Mouse (Mus musculus) thymus, postnatal 4 days (tissue): Measurements from ENCODE around the gene Mib2.
"Not testable (repeated sequence)": the region's sequence is repeated elsewhere in the genome, so short reads cannot be mapped to it uniquely, and the experiment has no call there.

ENCODE experiments used
- DNase-seq: peaks from one replicate; pipeline ENCODE4 v3.0.0; 2021

The Mib2 gene

GRCm38 (mm10) chr4:155669598-155670075 lies 639 bp upstream of the Mib2 start:
- no peak for DNase-seq

- DNase-seq = no peak
These were observed 2.1 kb downstream of the Mib2 start for GRCm38 (mm10) chr4:155666903-155667302.

GRCm38 (mm10) chr4:155660641-155661040 lies 8.4 kb downstream of the Mib2 start:
- no peak for DNase-seq

DNA sequence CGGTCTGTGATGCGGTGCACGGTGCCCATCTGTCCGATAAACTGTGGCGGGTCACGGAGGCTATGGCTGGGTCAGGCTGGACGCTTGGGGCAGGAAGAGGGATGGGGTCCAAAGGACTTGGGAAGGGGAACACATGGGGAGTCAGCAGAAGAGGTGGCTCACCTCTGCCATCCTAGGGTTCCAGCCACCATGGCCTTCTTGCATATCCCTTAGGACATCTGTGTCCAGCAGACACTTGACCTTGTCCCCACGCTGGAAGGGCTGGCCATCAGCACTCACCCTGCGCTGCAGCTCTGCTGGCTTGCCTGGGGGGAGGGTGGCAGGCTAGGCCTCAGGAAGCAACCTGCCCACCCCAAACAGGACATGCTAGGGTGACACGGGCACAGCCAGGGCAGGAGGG lies 10.0 kb downstream of the Mib2 start:
- DNase-seq = no peak

DNA sequence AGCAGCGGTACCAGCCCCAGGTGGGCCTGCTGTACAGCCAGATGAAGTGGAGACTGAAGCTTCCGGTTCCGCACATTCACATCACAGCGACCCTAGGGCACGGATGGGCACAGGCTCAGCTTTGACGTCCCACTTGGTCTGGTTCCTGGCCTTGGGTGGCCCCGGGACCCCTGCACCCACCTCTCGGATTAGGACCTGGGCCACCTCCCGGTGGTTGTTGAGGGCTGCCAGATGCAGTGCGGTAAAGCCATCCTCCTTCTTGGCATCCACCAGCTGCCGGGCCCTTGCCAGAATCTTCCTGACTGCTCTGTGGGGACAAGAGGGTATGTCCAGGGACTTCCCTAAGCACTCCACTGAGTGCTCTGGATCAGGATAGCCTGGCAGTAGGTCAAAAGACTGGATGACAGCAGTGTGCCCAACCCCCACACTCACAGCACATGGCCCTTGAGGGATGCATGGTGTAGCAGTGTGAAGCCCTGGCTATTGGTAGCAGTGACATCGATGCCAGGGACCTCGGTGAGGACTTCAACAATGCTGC lies 12.7 kb downstream of the Mib2 start:
- DNase-seq = no peak

GRCm38 (mm10) chr4:155654456-155655298 lies 14.3 kb downstream of the Mib2 start:
- peak; percentile 76 for DNase-seq

GRCm38 (mm10) chr4:155654183-155654455 lies 14.9 kb downstream of the Mib2 start:
- DNase-seq = no peak

DNA sequence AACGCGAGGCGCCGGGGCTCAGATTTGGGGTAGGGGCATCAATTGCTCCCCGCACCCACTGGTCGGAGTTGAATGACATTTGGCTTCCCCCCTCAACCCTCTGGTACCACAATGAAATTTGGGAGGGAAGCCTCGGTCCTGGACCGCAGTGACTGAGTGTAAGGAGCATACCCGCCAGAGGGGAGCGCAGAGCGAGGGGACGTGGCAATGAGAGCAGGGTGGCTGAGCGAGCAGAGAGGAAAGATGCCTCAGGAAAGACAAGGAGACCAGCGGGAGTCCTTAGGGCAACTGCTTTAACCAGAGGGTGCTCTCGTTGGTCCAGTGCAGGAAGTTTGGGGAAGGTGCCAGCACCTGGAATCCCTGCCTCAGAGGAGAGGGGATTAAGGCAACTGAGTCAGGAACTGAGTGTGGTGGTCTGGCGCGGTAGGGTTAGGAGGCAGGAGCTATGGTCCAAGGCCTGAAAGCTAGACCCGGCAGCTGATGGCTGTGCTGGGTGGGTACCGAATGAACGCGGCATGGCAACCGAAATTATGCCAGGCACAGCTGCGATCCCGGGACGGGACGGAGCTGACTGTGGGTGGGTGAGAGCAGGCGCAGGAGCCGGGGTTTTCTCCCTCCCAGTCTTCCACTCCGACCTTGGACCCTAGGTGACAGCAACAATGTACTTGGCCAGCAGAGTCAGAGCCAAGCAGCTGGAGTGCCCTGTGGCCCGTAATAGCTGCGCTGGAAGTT lies 15.4 kb downstream of the Mib2 start:
- DNase-seq = peak; percentile 45

DNA sequence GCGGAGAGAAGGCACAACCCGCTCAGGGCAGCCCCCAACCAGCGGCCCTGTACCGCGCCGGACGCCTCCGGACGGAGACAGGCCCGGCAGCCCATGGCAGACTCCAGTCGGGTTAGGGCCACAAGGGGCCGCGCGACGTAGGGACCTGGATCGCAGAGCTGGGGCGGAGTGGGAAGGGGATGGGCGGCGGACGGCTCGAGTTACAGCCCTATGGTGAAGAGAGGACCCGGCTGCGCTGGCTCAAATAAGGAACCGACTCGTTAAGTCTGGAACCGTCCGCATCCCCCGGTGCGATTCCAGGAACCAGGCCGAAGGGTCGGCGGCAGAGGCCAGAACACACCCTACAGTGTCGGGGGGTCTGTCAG lies 15.9 kb downstream of the Mib2 start, which contains the start of gene Mmp23:
Mmp23 (minus strand) TSS at position 299 of the 365 bp plus-strand sequence.
- peak; percentile 36 for DNase-seq

- no peak for DNase-seq
These were observed 16.5 kb downstream of the Mib2 start for GRCm38 (mm10) chr4:155652283-155653085.

- no peak for DNase-seq
These were observed 17.3 kb downstream of the Mib2 start for GRCm38 (mm10) chr4:155651553-155652269.

- DNase-seq = no peak
These were observed 19.6 kb downstream of the Mib2 start for GRCm38 (mm10) chr4:155649355-155649754.

DNA sequence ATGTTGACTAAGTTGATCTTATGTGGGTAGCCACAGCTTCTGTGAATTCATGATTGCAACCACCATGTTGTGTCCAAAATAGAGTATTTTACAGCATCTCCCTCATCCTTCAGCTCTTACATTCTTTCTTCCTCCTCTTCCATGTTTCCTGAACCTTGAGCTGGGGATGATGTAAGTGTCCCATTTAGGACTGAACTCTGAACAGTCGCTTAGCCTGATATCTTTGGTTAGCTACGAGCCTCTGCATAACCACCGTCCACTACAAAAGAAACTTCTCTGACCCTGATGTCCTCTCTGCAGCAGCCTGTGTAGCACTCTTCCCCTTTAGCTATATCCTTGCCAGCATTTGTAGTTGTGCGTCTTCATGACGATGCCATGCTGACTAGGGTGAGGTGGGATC lies 23.3 kb downstream of the Mib2 start:
- DNase-seq = no peak

DNA sequence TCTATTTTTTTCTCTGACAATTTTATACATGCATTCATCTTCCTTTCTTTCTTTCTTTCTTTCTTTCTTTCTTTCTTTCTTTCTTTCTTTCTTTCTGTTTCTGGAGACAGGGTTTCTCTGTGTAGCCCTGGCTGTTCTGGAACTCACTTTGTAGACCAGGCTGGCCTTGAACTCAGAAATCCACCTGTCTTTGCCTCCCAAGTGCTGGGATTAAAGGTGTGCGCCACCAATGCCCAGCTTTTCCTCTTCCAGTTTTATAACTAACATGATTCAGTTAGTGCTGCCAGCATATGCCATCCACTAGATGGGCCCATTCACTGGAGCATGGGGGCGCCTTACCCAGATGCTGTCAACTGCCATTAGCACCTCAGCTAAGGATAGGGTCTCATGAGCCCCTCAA lies 23.7 kb downstream of the Mib2 start, which contains the start of gene Gm10563:
Gm10563 (minus strand) TSS at position 101 of the 400 bp plus-strand sequence.
- not testable (repeated sequence) for DNase-seq

DNA sequence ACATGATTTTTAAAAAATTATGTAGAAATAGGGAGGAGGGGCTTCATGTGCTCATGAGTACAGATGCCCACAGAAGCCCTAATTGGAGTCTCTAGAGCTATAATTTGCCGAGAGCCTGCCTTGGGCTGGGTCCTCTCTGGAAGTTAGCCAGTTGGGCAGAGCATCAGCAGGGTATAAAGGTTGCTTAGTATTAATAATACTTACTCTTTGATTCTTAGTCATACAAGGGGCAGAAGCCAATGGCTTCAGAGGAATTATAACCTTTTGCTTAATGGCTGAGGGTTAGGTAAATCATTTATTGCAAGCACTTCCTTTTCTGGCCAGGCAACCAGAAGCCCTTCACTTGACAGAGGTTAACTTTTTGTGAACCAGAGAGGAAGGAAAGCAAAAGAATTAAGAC lies 25.5 kb downstream of the Mib2 start:
- no peak for DNase-seq

- no peak for DNase-seq
These were observed 33.1 kb downstream of the Mib2 start for GRCm38 (mm10) chr4:155635766-155636499.

DNA sequence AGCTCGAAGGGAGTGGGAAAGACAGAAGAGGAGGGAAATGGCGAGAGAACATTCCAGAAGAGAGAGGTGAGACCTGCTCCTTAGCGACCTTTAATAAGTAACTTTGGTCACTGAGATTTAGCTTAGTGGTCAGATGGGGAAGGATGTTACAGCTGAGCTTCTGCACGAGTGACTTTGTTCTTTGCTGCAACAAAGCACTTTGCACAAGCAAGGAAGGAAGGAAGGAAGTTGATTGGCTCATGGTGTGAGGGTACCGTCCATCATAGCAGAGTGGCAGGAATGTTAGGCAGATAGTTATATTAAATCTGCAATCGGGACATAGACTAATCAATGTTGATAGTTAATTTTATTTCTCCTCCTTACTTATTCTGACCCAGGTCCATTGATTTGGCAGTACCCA lies 38.7 kb downstream of the Mib2 start:
- DNase-seq = no peak

DNA sequence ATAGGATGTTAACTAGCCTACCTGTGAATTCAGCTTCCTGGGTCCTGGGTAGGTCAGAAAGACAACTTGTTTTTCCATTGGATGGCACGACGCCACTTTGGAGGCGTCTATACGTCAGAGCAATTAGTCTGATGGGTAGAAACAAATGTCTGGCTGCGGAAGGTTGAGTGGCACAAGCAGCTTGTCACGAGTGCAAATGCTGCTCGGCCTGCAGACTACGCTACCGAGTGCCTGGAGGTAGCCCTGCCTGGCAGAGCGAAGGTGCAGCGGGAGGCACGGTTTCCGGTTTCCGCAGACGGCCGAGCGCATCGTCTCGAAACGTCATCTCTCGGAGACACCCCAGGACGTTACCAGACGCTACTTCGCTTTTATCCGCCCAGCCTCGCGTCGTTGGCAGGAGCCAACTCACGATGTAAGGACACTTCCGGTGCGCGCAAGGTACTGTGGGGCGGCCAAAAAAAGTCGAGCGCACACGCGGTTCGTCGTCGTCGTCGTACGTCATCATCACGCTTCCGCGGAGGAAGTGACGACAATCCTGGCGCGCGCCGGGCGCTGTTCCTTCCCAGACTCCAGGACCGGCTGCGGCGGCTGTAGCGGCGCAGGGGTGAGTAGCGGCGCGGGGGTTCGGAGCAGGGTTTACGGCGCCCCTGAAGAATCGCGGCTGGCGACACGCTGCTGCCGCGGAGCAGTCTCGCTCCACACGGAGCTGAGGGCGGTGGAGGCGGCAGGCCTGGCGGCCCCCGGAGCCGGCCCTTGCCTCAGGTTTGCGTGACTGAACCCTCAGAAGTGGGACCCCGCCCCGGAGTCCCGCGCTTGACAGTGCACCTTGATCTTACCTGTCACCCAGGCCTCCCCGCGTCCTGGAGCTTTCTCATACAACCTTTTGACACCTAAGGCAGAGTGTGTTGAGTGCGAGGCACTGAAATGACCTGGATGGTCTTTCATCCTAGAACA lies 44.4 kb downstream of the Mib2 start, which contains the start of gene Cdk11b:
Cdk11b (plus strand) TSS at position 517 of the 954 bp plus-strand sequence.
- peak; percentile 94 for DNase-seq

DNA sequence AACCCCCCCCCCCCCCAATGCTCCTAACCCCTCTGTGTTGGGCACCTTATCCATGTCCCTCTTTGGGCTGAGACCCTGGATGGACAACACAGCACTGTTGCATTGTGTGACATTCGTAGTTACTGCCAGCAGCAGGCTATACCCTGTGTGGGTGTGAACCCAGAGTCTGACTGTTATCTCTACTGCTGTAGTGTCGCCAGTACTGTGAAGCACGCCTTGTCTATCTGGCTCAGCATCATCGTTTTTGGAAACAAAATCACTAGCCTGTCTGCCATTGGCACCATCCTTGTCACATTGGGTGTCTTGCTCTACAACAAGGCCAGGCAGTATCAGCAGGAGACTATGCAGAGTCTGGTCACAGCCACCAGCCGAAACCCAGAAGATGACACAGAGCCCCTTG lies 50.7 kb downstream of the Mib2 start:
- no peak for DNase-seq

- DNase-seq = no peak
These were observed 55.7 kb downstream of the Mib2 start for GRCm38 (mm10) chr4:155613264-155613663.
